9 mouse cellular contexts compared by ENCODE assay signal in genomic region chr2:153214771-153215259, GRCm38 (mm10). TPM values are rescaled to one million over a fixed set of nuclear protein-coding genes. Genes with fewer than 3 reads are reported as not detected.
DNase-seq lines count a peak whose midpoint lies in the region; ATAC-seq and TF ChIP-seq lines count a peak whose summit lies in the region.
"Had no signal": no experiment of that assay in that cellular context is flagged by ENCODE, and none has a peak within 500 bp of the region (broad histone marks: within the 10 kb centered on the region; RNA-seq: fewer than 3 reads in every experiment).

No protein-coding gene starts in this region.

- H3K9me3 ChIP-seq in kidney, postnatal 0 days (replicated peaks; ENCODE audit: low read length), result no peaks in the 10 kb centered on the region
- H3K9me3 ChIP-seq in forebrain, embryonic 11.5 days (ENCODE audit: control insufficient read depth, low read length), result no peaks in the 10 kb centered on the region
- H3K9me3 ChIP-seq: heart, embryonic 13.5 days had no signal

- TF ChIP-seq CTCF in kidney, postnatal 0 days (IDR thresholded peaks at IDR 0.05; ENCODE audit: low read depth), result no peak

- no peaks in the 10 kb centered on the region for H3K27me3 ChIP-seq in kidney, postnatal 0 days (ENCODE audit: insufficient read depth, low read length)
- H3K27me3 ChIP-seq in forebrain, embryonic 11.5 days (ENCODE audit: control insufficient read depth, insufficient read depth, low read length), result no peaks in the 10 kb centered on the region
- H3K27me3 ChIP-seq: heart, embryonic 13.5 days had no signal

- ATAC-seq in kidney, postnatal 0 days (replicated peaks; ENCODE audit: low FRiP score, low read depth), result no peak
- ATAC-seq in erythroid progenitor cell, adult 5-6 weeks (replicated peaks; ENCODE audit: low FRiP score, poor library complexity, severe bottlenecking), result 0 out of 2 replicates have a peak, but pooled peaks have one; percentile 48
- no peak for ATAC-seq in forebrain, embryonic 11.5 days (replicated peaks; ENCODE audit: low FRiP score)

- no peaks in the 10 kb centered on the region for H3K4me1 ChIP-seq in kidney, postnatal 0 days (replicated peaks; ENCODE audit: insufficient read depth, low read length)
- no peaks in the 10 kb centered on the region for H3K4me1 ChIP-seq in forebrain, embryonic 11.5 days (replicated peaks; ENCODE audit: control insufficient read depth, insufficient read depth, low read length)

- peaks cover 4% of the 10 kb centered on the region; the same call in 1 of the 2 replicates for H3K36me3 ChIP-seq in kidney, postnatal 0 days (ENCODE audit: insufficient read depth, low read length)
- H3K36me3 ChIP-seq in forebrain, embryonic 11.5 days (ENCODE audit: control insufficient read depth, insufficient read depth, low read length), result no peaks in the 10 kb centered on the region

- DNase-seq in kidney, postnatal 0 days (ENCODE audit: low spot score), result peak; percentile 10
- DNase-seq in kidney, postnatal 4 days, result no peak
- peak; percentile 42 for DNase-seq in lung, postnatal 10 days
- DNase-seq in thymus, postnatal 0 days (ENCODE audit: low spot score), result peak; percentile 62
- no peak for DNase-seq in embryo, embryonic 10 days (ENCODE audit: low spot score)
- DNase-seq in right cerebral cortex, adult 2 months (ENCODE audit: low spot score in 2 of 2), result no peak
- no peak for DNase-seq in forebrain, embryonic 11.5 days (ENCODE audit: low spot score)

- WGBS in kidney, postnatal 0 days, result 54% methylated on average over 6 of the region's 6 CpGs
- 74% methylated on average over 6 of the region's 6 CpGs for WGBS in forebrain, embryonic 11.5 days

- no peak overlapping the region for H3K27ac ChIP-seq in kidney, postnatal 0 days
- H3K27ac ChIP-seq in forebrain, embryonic 11.5 days (ENCODE audit: low read depth, low read length), result no peak overlapping the region
- H3K27ac ChIP-seq: heart, embryonic 13.5 days had no signal

- H3K9ac ChIP-seq in kidney, postnatal 0 days (ENCODE audit: low read depth, low read length), result no peak overlapping the region
- H3K9ac ChIP-seq in forebrain, embryonic 11.5 days (ENCODE audit: low read length), result no peak overlapping the region
- H3K9ac ChIP-seq: heart, embryonic 13.5 days had no signal

- no peak overlapping the region for H3K4me3 ChIP-seq in kidney, postnatal 0 days (replicated peaks; ENCODE audit: low read depth, low read length)
- H3K4me3 ChIP-seq in forebrain, embryonic 11.5 days (ENCODE audit: low read depth, low read length), result no peak overlapping the region
- H3K4me3 ChIP-seq: heart, embryonic 13.5 days had no signal

- H3K4me2 ChIP-seq in kidney, postnatal 0 days (ENCODE audit: low read length), result no peak overlapping the region
- no peak overlapping the region for H3K4me2 ChIP-seq in forebrain, embryonic 11.5 days (ENCODE audit: low read depth, low read length, severe bottlenecking)
- H3K4me2 ChIP-seq: heart, embryonic 13.5 days had no signal

RNA-seq across cellular contexts. Expression of gene Tspyl3, which starts 10.4 kb away (rescaled TPM):
- 9.3 and 10.6 TPM in 2 replicates for polyA plus RNA-seq in kidney, postnatal 0 days (2015; fragmentation: Nextera tagmentation; extraction: Ambion mirVana)
- total RNA-seq in erythroid progenitor cell, adult 5-6 weeks (2015; ENCODE audit: low replicate concordance), result 9.6 TPM in 1 of 2 replicates, not detected in the other
- total RNA-seq in erythroid progenitor cell, adult 5-6 weeks (2017; ENCODE audit: low replicate concordance), result 0.77 TPM in 1 of 2 replicates, not detected in the other
- polyA plus RNA-seq in thymus, postnatal 0 days (2015; fragmentation: Nextera tagmentation; extraction: Ambion mirVana), result 24.0 and 25.6 TPM in 2 replicates
- 4.8 and 5.6 TPM in 2 replicates for polyA plus RNA-seq in forebrain, embryonic 11.5 days (2014; fragmentation: Nextera tagmentation; extraction: Ambion mirVana)

RNA-seq across cellular contexts. Expression of gene Plagl2, which starts 26.4 kb away (rescaled TPM):
- 7.8 and 8.2 TPM in 2 replicates for polyA plus RNA-seq in kidney, postnatal 0 days (2015; fragmentation: Nextera tagmentation; extraction: Ambion mirVana)
- 60.9 and 85.5 TPM in 2 replicates for total RNA-seq in erythroid progenitor cell, adult 5-6 weeks (2015; ENCODE audit: low replicate concordance)
- total RNA-seq in erythroid progenitor cell, adult 5-6 weeks (2017; ENCODE audit: low replicate concordance), result 20.6 and 25.8 TPM in 2 replicates
- polyA plus RNA-seq in thymus, postnatal 0 days (2015; fragmentation: Nextera tagmentation; extraction: Ambion mirVana), result 12.1 and 14.5 TPM in 2 replicates
- polyA plus RNA-seq in forebrain, embryonic 11.5 days (2014; fragmentation: Nextera tagmentation; extraction: Ambion mirVana), result 37.4 and 40.4 TPM in 2 replicates

RNA-seq across cellular contexts. Expression of gene Pofut1, which starts 26.5 kb away (rescaled TPM):
- polyA plus RNA-seq in kidney, postnatal 0 days (2015; fragmentation: Nextera tagmentation; extraction: Ambion mirVana), result 3.6 and 4.6 TPM in 2 replicates
- total RNA-seq in erythroid progenitor cell, adult 5-6 weeks (2015; ENCODE audit: low replicate concordance), result 15.5 and 19.8 TPM in 2 replicates
- total RNA-seq in erythroid progenitor cell, adult 5-6 weeks (2017; ENCODE audit: low replicate concordance), result 25.9 and 30.4 TPM in 2 replicates
- 2.7 and 4.6 TPM in 2 replicates for polyA plus RNA-seq in thymus, postnatal 0 days (2015; fragmentation: Nextera tagmentation; extraction: Ambion mirVana)
- 7.2 and 8.1 TPM in 2 replicates for polyA plus RNA-seq in forebrain, embryonic 11.5 days (2014; fragmentation: Nextera tagmentation; extraction: Ambion mirVana)

RNA-seq across cellular contexts. Expression of gene Tm9sf4, which starts 53.7 kb away (rescaled TPM):
- polyA plus RNA-seq in kidney, postnatal 0 days (2015; fragmentation: Nextera tagmentation; extraction: Ambion mirVana), result 68.1 and 74.5 TPM in 2 replicates
- total RNA-seq in erythroid progenitor cell, adult 5-6 weeks (2015; ENCODE audit: low replicate concordance), result 18.0 and 21.4 TPM in 2 replicates
- 16.9 and 30.3 TPM in 2 replicates for total RNA-seq in erythroid progenitor cell, adult 5-6 weeks (2017; ENCODE audit: low replicate concordance)
- polyA plus RNA-seq in thymus, postnatal 0 days (2015; fragmentation: Nextera tagmentation; extraction: Ambion mirVana), result 32.4 and 34.9 TPM in 2 replicates
- polyA plus RNA-seq in forebrain, embryonic 11.5 days (2014; fragmentation: Nextera tagmentation; extraction: Ambion mirVana), result 71.8 and 79.4 TPM in 2 replicates

Comparison
In these comparisons a context has a peak if more than half of its experiments do, and no peak if none do; other contexts are left out.
1. DNase-seq: peak in kidney, postnatal 0 days (single experiment), lung, postnatal 10 days (single experiment) and thymus, postnatal 0 days (single experiment); none in kidney, postnatal 4 days (0 of 2), embryo, embryonic 10 days (single experiment), right cerebral cortex, adult 2 months (0 of 2) and forebrain, embryonic 11.5 days (single experiment).